Mouse (Mus musculus): Measurements from ENCODE around the gene Antxrl. TPM values are rescaled to one million over a fixed set of nuclear protein-coding genes. Genes with fewer than 3 reads are reported as not detected.

Antxrl gene
- total RNA-seq, 2 experiments from 2014 or later = not detected

DNA sequence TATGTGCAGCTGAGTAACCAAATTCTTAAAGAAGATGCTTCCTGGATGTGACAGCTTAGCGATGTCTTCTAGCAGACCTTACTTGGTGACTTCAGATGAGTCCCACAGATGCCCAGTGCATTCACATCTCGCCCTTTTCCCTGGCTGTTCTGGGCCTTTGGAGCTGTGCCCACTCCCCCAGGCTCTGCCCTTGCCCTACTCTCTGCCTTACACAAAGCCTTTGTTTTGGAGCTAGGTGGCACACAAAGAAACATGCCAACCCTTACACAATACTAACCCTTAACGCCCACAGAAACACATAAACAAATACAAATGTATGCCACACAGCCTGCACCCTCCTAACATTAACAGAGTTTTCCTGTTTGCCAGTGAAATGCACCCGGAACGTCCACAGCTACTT is 43.7 kb downstream of the Antxrl start:
- intact Hi-C loops (cut with DNase I) = no loop called here
- DNase-seq (ENCODE audit: low spot score in 2 of 2) = no peak

DNA sequence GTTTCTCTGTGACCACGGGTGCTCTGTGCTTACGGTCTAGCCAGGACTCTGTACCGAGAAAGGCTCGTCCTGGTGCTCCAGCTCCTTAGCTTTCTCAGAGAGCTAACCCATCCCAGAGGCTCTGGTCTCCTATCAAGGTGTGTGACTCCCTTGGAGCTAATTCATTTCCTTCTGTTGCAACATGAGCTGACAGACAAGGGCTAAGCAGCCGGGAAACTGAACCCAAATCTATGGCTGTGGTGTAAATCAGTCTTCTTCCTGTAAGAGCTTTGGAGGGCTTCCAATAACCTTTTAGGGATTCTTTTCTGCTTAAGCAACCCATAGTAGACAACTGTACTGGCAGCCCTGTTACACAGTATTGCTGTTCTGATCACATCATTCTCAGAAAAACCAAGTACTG is 50.1 kb downstream of the Antxrl start, which contains the start of gene A630023A22Rik:
TSS of gene A630023A22Rik (minus strand) at position 154 of the 400 bp plus-strand sequence.
- intact Hi-C loops (cut with DNase I) = no loop called here
- no peak for DNase-seq (ENCODE audit: low spot score in 2 of 2)

DNA sequence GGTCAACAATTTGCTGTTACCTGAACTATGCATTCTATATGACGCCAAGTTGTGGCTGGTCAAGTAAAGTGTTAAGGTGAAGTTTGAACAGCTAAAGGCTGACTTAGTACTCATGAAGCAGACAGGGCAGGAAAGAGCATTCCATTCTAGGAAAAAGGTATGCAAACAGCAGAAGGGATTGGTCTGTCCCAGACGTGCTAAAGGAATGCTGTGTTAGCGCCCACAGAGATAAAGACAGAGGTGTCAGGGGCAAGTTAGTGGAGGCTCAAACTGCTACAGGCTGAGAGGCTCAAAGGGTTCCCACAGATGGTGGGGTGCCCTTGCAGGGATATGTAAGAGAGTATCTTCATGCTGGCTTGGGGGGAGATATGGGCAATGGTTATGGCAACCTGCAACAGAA is 51.3 kb downstream of the Antxrl start:
- intact Hi-C loops (cut with DNase I) = loop anchor here (2.0 kb wide), 1 partner anchor 23 kb away; no protein-coding TSS in a partner anchor
- DNase-seq (ENCODE audit: low spot score in 2 of 2) = no peak

DNA sequence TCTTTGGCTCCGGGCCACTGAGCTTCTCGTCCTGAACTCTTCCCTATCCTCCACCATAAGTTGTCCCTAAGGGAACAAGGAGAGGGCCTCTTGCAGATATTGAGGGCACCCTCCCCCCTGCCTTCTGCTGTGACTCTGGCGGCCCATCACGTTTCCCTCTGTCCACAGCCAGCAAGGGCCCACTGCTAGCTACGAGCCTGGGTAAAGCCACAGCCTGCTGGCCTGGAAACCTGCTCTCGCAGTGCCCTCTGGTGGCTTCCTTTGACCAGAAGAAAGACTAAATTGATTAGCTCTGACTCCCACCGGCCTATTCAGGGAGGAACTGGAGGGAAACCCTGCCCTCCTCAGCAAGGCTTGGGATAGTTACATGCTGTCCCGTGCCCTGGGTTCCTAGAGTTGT is 52.4 kb downstream of the Antxrl start:
- peak; percentile 18 to 20 for DNase-seq (ENCODE audit: low spot score in 2 of 2)
- intact Hi-C loops (cut with DNase I) = loop anchor here (2.0 kb wide), 1 partner anchor 24 kb away; no protein-coding TSS in a partner anchor

DNA sequence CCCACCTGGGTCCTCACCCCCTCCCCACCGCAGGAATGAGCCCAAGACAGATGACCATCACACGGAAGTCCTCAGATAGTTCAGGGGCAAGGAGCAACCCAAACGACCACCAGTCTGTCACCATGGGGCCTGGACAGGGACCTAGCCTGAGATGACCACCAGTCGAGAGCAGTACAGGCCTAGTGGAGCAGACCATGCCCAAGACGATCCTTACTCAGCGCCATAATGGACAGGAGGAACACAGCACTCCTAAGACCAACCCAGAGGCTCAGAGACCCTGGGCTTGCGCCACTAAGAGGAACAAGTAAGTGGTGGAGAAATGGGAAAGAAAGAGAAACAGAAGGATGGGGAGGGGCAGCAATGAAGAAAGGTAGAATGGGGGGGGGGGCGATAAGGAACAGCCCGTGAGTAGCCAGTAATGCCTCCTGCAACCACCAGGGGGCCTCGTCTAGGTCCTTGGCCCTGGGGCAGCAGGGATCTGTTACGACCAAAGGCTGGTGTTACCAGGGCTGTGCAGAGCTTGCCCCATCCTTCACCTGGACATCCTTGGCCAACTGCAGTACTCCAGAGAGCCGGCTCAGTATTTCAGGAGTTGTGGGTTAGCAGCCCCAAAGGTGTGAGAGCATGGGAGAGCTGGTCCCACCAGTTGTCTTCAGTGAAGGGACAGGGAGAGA is 54.0 kb downstream of the Antxrl start:
- no peak for DNase-seq (ENCODE audit: low spot score in 2 of 2)
- intact Hi-C loops (cut with DNase I) = no loop called here

DNA sequence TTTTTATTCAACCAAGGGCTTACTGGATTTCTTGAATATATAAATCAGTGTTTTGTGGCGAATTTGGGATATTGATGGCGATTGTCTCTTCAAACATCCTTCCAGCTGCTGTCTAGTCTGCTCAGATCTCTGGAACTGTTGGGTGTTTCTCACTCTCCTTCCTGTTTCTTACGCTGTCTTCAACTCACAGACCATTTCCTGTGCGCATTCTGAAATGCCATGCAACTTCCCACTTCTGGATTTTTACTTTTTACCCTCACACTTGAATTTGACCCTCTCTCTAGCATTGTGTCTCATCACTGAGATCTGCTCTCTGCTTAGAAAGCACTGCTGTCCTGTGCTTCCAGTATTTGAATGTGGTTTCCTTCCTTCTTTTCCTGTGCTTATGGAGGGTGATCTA is 55.1 kb downstream of the Antxrl start:
- DNase-seq (ENCODE audit: low spot score in 2 of 2) = no peak
- intact Hi-C loops (cut with DNase I) = no loop called here

DNA sequence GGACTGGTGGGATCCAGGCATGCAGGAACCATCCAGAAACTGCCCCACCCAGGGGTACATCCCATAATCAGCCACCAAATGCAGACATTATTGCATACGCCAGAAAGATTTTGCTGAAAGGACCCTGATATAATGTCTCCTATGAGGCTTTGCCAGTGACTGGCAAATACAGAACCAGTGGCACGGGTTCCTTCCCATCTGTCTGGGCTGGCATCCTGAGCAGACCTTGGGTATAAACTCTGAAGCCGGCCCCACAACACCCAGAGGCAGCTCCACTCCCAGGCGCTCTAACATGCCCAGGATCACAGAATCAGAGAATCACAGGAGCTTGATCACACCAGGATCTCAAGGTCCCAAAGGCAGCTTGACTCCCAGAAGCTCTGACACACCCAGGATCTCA is 61.8 kb downstream of the Antxrl start:
- intact Hi-C loops (cut with DNase I) = no loop called here

DNA sequence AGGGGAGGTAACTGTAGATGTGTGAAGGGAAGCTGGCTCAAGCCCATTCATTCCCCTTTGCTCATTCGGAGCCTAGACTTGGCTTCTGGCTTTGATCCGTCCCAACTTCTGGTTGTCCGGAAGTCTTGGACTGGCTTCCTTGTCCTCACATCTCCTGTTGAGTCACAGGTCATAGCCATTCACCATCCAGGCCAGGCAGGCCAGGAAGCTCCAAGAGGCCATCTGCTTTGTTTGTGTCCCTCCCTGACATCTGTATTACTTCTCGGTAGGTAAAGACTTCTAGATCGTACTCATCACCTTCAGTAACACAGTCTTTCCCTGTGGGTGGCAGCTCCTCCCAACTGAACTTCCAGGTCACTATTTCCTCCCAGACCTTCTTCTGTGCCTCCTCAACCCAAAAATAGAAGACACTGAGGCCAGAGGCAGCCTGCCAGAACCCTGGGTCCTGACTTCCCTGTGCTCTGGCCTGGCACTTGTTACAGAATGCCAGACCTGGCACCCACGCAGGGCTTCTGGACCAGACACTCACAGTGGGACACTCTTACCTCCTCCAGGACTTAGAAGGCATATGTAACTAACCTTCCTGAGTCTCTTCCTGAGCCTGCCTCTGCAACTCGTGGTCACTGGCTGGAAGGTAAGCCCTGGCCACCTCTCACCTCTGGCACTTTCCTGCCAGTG is 66.7 kb downstream of the Antxrl start:
- DNase-seq (ENCODE audit: low spot score in 2 of 2) = no peak
- intact Hi-C loops (cut with DNase I) = no loop called here

More for the DNA sequence above, 61.8 kb downstream of the Antxrl start:
- DNase-seq (ENCODE audit: low spot score in 2 of 2) = no peak

DNA sequence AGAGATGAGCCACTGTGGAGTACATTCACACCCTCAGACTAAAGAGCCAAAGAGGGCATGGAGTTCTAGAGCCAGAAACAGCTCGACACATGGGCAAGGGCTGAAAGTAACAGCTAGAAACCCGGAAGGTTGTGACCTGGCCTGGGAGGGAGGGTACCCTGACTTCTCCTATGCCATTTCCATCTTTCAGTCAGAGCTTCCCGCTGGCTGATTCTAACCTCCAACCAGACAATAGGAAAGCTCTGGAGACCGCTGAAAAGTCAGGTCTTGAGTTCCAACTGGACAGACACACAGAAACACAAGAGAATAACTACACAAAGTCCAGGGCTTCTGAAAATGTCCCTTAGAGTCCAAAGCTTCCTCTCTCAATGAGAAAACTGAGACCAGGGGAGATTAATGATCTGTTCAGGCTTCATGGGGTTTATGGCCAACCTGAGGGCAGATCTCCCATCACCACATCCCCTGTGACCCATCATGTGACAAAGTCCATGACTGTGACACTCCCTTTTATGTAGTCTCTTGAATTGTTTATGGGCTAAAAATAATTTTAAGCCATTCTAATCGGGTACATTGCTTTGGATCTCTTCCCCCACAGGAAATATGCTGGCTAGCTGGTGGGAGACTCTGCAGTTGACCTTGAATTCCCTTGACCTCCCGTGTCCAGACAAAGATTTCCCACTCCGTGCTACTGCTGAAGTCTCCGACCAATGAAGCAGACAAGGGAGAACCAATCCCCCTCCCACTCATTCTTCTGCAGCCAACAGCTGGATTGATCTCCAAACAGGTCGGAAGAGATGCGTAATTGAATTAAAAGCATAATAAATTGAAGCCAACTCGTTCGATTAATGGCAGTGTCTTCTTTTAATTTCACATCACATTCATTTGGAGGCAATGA is 67.8 kb downstream of the Antxrl start:
- intact Hi-C loops (cut with DNase I) = no loop called here
- no peak for DNase-seq (ENCODE audit: low spot score in 2 of 2)

DNA sequence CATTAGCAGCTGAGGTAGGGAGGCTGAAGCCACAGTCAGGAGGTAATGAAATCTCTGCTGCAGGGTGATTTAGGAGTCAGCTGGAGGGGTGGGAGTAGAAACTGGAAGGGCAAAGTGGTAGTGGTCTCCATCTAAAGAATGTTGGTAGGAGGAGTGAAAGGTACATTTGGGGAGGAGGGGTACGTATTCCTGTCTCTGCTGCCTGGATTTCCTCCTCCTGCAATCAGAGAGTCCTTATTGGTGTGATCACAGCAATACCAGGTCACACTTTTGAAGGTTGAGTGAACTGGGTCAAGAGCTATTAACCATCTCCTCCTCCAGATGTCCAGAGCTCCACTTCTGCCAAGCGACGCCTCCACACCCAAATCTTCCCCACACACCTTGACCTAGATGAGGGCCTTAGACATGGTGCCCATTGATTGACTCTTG is 68.4 kb downstream of the Antxrl start:
- DNase-seq (ENCODE audit: low spot score in 2 of 2) = no peak
- intact Hi-C loops (cut with DNase I) = no loop called here

DNA sequence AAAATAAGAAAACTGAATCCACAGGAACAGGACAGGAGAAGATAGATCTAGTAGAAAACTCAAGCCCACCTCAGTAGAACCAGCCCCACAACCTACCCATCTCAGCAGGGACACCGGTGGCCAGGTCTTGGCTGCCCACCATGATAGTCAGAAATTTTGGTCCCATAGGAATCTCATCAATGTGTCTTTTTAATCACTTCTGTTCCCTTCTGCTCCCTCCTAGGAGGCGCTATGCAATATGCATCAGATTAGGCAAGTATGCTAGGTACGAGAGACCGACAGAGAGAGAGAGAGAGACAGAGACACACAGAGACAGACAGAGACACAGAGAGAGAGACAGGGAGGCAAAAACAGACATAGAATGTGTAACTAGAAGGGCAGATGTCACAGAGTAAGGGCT is 69.2 kb downstream of the Antxrl start:
- intact Hi-C loops (cut with DNase I) = no loop called here
- DNase-seq (ENCODE audit: low spot score in 2 of 2) = no peak

Other genes with a start within 250 kb of the Antxrl start
- 1 to 10 TPM; 3.7 TPM for gene Gdf10, start 129.1 kb upstream of the Antxrl start, total RNA-seq (2021)
- not detected for gene Gdf2, start 111.7 kb upstream of the Antxrl start, total RNA-seq (2021)
- under 1 TPM in 1 of 2 experiments, not detected in 1; 0.05 TPM for gene Rbp3, start 98.7 kb upstream of the Antxrl start, total RNA-seq (2021)
- gene Zfp488, start 73.9 kb upstream of the Antxrl start, total RNA-seq (2021) = 1 to 10 TPM; 3.7 to 4.0 TPM
- gene Gm30083, start 37.5 kb upstream of the Antxrl start, total RNA-seq (2021) = not detected
- gene Gm5460, start 35.9 kb upstream of the Antxrl start, total RNA-seq (2021) = not detected
- under 1 TPM; 0.49 to 0.91 TPM for gene Anxa8, start 33.3 kb downstream of the Antxrl start, total RNA-seq (2021)
- gene A630023A22Rik, start 50.0 kb downstream of the Antxrl start, total RNA-seq (2021) = not detected
- gene Npy4r, start 99.8 kb downstream of the Antxrl start, total RNA-seq (2021) = not detected
- 1 to 10 TPM; 1.6 to 2.7 TPM for gene Gprin2, start 148.9 kb downstream of the Antxrl start, total RNA-seq (2021)
- under 1 TPM; 0.27 to 0.42 TPM for gene Syt15, start 166.9 kb downstream of the Antxrl start, total RNA-seq (2021)

Measured in left cerebral cortex, postnatal 36 days (tissue).